Mouse (Mus musculus) G1E (cell line): ENCODE measurements around the gene Gm49405.
"Not testable (repeated sequence)": the region's sequence is repeated elsewhere in the genome, so short reads cannot be mapped to it uniquely, and the experiment has no call there.

ENCODE experiments used
- CTCF ChIP-seq: IDR thresholded peaks from 2 replicates; pipeline ENCODE4 v1.5.1; 2012; ENCODE audit warnings: low read depth, low read length, inconsistent platforms, mixed read lengths
- GATA1 ChIP-seq: IDR thresholded peaks from 2 replicates; pipeline ENCODE4 v1.6.1; 2012; ENCODE audit warnings: borderline replicate concordance, low read length, inconsistent platforms, mixed read lengths
- GATA2 ChIP-seq: IDR thresholded peaks from 2 replicates; pipeline ENCODE4 v1.6.1; 2012; ENCODE audit warnings: low read depth, low read length, inconsistent platforms, borderline replicate concordance
- POLR2AphosphoS5 ChIP-seq: IDR thresholded peaks from 2 replicates; pipeline ENCODE4 v1.6.1; 2012; ENCODE audit warnings: low read depth, low read length, inconsistent platforms; ENCODE audit not compliant: insufficient replicate concordance
- TAL1 ChIP-seq: conservative IDR thresholded peaks from 2 replicates; pipeline ENCODE4 v1.6.1; 2012; ENCODE audit warnings: low read depth, low read length, inconsistent platforms, mixed read lengths

GRCm38 (mm10) chr19:4044109-4044508 is 43.7 kb downstream of the Gm49405 start:
- TF ChIP-seq CTCF, GATA2, POLR2AphosphoS5, GATA1, TAL1: not testable (repeated sequence)
